Mouse (Mus musculus): ENCODE measurements at regions not wholly inside any gene's neighbourhood (a gene's known extent, or its start where the extent isn't known, plus 50 kb on each side); places are given as distances from the start of the nearest gene placed in this dataset.

DNA sequence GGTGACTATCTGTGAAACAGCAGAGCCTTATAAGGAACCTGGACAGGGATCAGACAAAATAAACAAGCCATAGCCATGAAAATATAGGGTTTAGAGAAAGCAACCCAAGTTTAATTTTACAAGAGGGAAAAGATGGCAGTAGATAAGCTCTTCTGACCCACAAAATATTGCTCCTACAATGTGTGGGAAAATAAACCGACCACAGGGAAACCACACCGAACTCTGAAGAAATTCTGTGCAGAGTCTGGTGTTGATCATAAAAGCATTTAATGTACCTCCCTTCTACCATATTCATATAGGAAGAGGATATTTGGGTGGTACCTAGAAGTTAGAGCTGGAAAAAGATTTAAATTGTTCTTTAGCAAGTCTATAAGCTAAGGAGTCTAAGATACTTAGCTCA lies 146.3 kb downstream of the Ndfip2 start:
- TF ChIP-seq TCF12 (IDR thresholded peaks at IDR 0.05; ENCODE audit: low read depth, low read length), result no peak
- TF ChIP-seq POLR2A (IDR thresholded peaks at IDR 0.05; ENCODE audit: low read depth, low read length), result no peak

Data from CH12.LX (cell line).